Mouse (Mus musculus) urinary bladder, postnatal 0 days (tissue): ENCODE measurements around the gene Llph. TPM values are rescaled to one million over a fixed set of nuclear protein-coding genes. Genes with fewer than 3 reads are reported as not detected.

Experiments used
- polyA plus RNA-seq: library from polyadenylated mRNA; unstranded; fragments of >200 nt; fragmentation: Nextera tagmentation; extraction: Ambion mirVana; gene quantifications from 2 replicates; pipeline ENCODE4 v1.2.1, GENCODE M21; 2015

Llph gene
- 35.4 and 36.5 TPM in 2 replicates for polyA plus RNA-seq

GRCm38 (mm10) chr10:120226871-120227661, at the start of gene Llph:
TSS of gene Llph (plus strand) at chr10:120227070.

DNA sequence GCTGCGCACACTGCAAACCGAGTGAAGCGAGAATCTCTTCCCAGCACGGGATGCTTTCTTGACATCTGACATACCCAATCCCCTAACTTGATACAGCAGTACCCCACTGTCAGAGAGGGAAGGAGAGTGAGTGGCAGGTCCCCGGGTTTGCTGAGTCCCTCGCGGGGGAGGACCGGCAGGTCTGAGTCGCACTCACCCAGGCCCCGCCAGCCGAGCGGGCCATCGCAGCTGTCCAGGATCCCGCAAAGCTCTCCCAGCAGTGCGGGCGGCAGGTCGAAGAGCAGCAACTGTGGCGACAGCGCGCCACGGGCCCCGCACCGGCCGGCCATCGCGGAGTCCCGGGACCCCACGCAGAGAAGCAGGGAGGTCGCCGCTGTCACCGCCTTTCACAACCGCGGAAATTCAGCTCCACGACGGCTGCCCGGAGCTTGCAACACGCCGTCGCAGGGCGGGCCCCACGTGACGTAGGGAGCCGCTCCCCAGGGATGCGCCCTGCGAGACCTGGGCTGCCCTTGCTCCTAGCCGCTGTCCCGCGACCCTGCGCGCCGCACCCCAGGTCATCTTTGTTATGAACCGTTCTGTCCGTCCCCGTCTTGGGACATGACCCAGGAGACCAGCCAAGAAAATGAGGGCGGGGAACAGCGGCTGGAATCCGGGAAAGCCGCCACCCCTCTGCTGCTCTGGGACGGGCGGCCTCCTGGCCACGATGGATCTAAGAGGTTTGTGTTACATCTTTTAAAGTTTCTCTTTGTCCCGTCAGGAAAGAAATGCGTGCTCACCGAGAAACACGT, 25.5 kb upstream of the Llph start, which contains the start of gene Tmbim4:
Gene Tmbim4, plus strand, starts transcription at position 460 of the 791 bp plus-strand sequence.

DNA sequence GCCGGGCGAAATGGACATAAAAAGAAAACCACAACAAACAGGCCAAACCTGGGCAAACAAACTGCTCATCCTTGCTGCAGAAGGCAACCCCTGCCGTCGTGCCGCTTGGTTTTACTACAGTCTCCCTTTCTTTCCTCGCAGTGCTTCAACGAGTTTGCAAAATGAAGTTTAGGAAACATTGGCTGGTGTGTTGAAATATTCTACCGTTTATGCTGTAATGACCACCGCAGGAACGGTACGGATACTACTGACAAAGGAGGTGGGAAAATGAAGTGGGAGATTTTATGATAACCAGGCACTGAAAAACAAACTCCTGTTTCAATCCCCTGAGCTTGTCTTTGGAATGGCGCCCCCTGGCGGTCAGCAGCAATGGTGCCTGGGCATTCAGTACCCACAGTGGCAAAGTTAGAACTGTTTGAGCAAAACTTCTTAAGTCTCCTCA, 24.9 kb upstream of the Llph start, which contains the start of gene Irak3:
Gene Irak3, minus strand, starts transcription at position 170 of the 442 bp plus-strand sequence.

Other genes with a start within 250 kb of the Llph start
- 2.9 TPM in 2 replicates for gene Helb, start 114.1 kb upstream of the Llph start, polyA plus RNA-seq
- gene Tmbim4, start 25.5 kb upstream of the Llph start, polyA plus RNA-seq: 124 and 137 TPM in 2 replicates
- 2.9 and 3.2 TPM in 2 replicates for gene Irak3, start 24.9 kb upstream of the Llph start, polyA plus RNA-seq
- 0.52 and 0.65 TPM in 2 replicates for gene Hmga2, start 249.4 kb downstream of the Llph start, polyA plus RNA-seq